Mouse (Mus musculus): ENCODE results near the gene Wdr73. TPM values are rescaled to one million over a fixed set of nuclear protein-coding genes. Genes with fewer than 3 reads are reported as not detected.

The Wdr73 gene
- polyA plus RNA-seq, 1 experiment: 12.8 TPM

- H3K4me3 ChIP-seq (ENCODE audit: extremely low read depth, insufficient read depth, insufficient read length): peak overlapping the region; percentile 63
- DNase-seq (ENCODE audit: low read depth in 1 of 2, low spot score in 2 of 2): peak; percentile 51 to 60
- peaks cover 5% of the 10 kb centered on the region; the same call in 1 of the 2 replicates for H3K4me1 ChIP-seq (ENCODE audit: control insufficient read depth, insufficient read depth, insufficient read length)
- H3K27me3 ChIP-seq (ENCODE audit: control insufficient read depth, insufficient read depth, low read length): no peaks in the 10 kb centered on the region
- TF ChIP-seq CTCF (IDR thresholded peaks at IDR 0.05; ENCODE audit: extremely low read depth, insufficient read depth, insufficient read length, insufficient replicate concordance) (no peak), POLR2A (IDR thresholded peaks at IDR 0.05; ENCODE audit: low read depth, low read length) (no peak)
- under 1% methylated on average over 13 of the region's 13 CpGs for whole genome bisulfite sequencing
- no peak overlapping the region for H3K27ac ChIP-seq (ENCODE audit: insufficient read depth, low read length)
- H3K36me3 ChIP-seq (ENCODE audit: control insufficient read depth, insufficient read depth, low read length): no peaks in the 10 kb centered on the region
Measured at GRCm38 (mm10) chr7:80860227-80860626, 40.8 kb downstream of the Wdr73 start.

DNA sequence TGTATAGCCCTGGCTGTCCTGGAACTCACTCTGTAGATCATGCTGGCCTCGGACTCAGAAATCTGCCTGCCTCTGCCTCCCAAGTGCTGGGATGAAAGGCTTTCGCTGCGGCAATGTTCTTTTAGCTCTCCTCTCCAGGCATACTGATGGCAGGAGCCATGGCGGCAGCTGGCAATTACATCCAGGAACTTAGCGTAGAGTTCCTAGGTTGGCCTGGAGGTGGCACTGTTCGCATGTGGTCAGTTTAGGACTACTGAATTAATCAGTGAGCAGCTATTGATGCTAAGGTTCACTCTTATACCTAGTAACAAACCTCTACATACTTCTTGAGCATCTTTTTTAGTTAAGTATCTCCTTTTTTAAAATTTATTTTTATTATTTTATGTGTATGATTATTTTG is 43.9 kb downstream of the Wdr73 start:
- Histone ChIP-seq H3K27me3 (ENCODE audit: control insufficient read depth, insufficient read depth, low read length) (no peaks in the 10 kb centered on the region), H3K36me3 (ENCODE audit: control insufficient read depth, insufficient read depth, low read length) (no peaks in the 10 kb centered on the region), H3K27ac (ENCODE audit: insufficient read depth, low read length) (no peak overlapping the region), H3K4me1 (ENCODE audit: control insufficient read depth, insufficient read depth, insufficient read length) (peaks cover 2% of the 10 kb centered on the region; the same call in 1 of the 2 replicates), H3K4me3 (ENCODE audit: extremely low read depth, insufficient read depth, insufficient read length) (no peak overlapping the region)
- DNase-seq (ENCODE audit: low read depth in 1 of 2, low spot score in 2 of 2): peak; percentile 49 to 81
- peak; percentile 78; the same call in 1 of the 2 replicates for TF ChIP-seq CTCF (IDR thresholded peaks at IDR 0.05; ENCODE audit: extremely low read depth, insufficient read depth, insufficient read length, insufficient replicate concordance)
- TF ChIP-seq POLR2A (IDR thresholded peaks at IDR 0.05; ENCODE audit: low read depth, low read length): no peak
- WGBS: 13% methylated on average over 6 of the region's 6 CpGs

- H3K4me1 ChIP-seq (ENCODE audit: control insufficient read depth, insufficient read depth, insufficient read length): peaks cover 2% of the 10 kb centered on the region; the same call in 1 of the 2 replicates
- H3K27ac ChIP-seq (ENCODE audit: insufficient read depth, low read length): no peak overlapping the region
- DNase-seq (ENCODE audit: low read depth in 1 of 2, low spot score in 2 of 2): no peak
- no peaks in the 10 kb centered on the region for H3K36me3 ChIP-seq (ENCODE audit: control insufficient read depth, insufficient read depth, low read length)
- H3K4me3 ChIP-seq (ENCODE audit: extremely low read depth, insufficient read depth, insufficient read length): no peak overlapping the region
- H3K27me3 ChIP-seq (ENCODE audit: control insufficient read depth, insufficient read depth, low read length): no peaks in the 10 kb centered on the region
- TF ChIP-seq POLR2A (IDR thresholded peaks at IDR 0.05; ENCODE audit: low read depth, low read length) (no peak), CTCF (IDR thresholded peaks at IDR 0.05; ENCODE audit: extremely low read depth, insufficient read depth, insufficient read length, insufficient replicate concordance) (no peak)
Measured at GRCm38 (mm10) chr7:80855316-80855715, 45.8 kb downstream of the Wdr73 start.

- H3K4me1 ChIP-seq (ENCODE audit: control insufficient read depth, insufficient read depth, insufficient read length): peaks cover 2% of the 10 kb centered on the region; the same call in 1 of the 2 replicates
- no peaks in the 10 kb centered on the region for H3K36me3 ChIP-seq (ENCODE audit: control insufficient read depth, insufficient read depth, low read length)
- no peak overlapping the region for H3K4me3 ChIP-seq (ENCODE audit: extremely low read depth, insufficient read depth, insufficient read length)
- WGBS: 98% methylated on average over 3 of the region's 3 CpGs
- H3K27ac ChIP-seq (ENCODE audit: insufficient read depth, low read length): no peak overlapping the region
- DNase-seq (ENCODE audit: low read depth in 1 of 2, low spot score in 2 of 2): no peak
- H3K27me3 ChIP-seq (ENCODE audit: control insufficient read depth, insufficient read depth, low read length): no peaks in the 10 kb centered on the region
- TF ChIP-seq POLR2A (IDR thresholded peaks at IDR 0.05; ENCODE audit: low read depth, low read length) (no peak), CTCF (IDR thresholded peaks at IDR 0.05; ENCODE audit: extremely low read depth, insufficient read depth, insufficient read length, insufficient replicate concordance) (no peak)
Measured at GRCm38 (mm10) chr7:80853218-80853617, 47.9 kb downstream of the Wdr73 start.

DNA sequence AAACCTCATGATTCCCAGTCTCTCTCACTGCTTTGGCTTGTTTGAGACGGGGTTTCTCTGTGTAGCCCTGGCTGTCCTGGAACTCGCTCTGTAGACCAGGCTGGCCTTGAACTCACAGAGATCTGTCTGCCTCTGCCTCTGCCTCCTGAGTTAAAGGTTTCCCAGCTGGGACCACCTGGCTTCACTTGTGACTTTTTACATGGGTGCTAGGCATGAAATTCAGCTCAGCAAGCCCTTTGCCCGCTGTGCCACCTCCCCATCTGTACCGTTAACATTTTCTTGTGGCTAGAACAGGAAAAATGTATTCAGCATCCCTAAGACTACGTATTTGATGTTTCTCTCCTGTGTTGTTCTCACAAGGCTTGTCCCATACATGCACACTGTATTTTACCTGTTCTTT is 50.5 kb downstream of the Wdr73 start:
- Histone ChIP-seq H3K36me3 (ENCODE audit: control insufficient read depth, insufficient read depth, low read length) (no peaks in the 10 kb centered on the region), H3K4me3 (ENCODE audit: extremely low read depth, insufficient read depth, insufficient read length) (no peak overlapping the region), H3K27me3 (ENCODE audit: control insufficient read depth, insufficient read depth, low read length) (no peaks in the 10 kb centered on the region), H3K4me1 (ENCODE audit: control insufficient read depth, insufficient read depth, insufficient read length) (no peaks in the 10 kb centered on the region), H3K27ac (ENCODE audit: insufficient read depth, low read length) (no peak overlapping the region)
- 71% methylated on average over 5 of the region's 5 CpGs for WGBS
- no peak for TF ChIP-seq CTCF (IDR thresholded peaks at IDR 0.05; ENCODE audit: extremely low read depth, insufficient read depth, insufficient read length, insufficient replicate concordance)
- no peak for TF ChIP-seq POLR2A (IDR thresholded peaks at IDR 0.05; ENCODE audit: low read depth, low read length)
- DNase-seq (ENCODE audit: low read depth in 1 of 2, low spot score in 2 of 2): no peak

GRCm38 (mm10) chr7:80849710-80850109 is 51.4 kb downstream of the Wdr73 start:
- Histone ChIP-seq H3K4me3 (ENCODE audit: extremely low read depth, insufficient read depth, insufficient read length) (no peak overlapping the region), H3K36me3 (ENCODE audit: control insufficient read depth, insufficient read depth, low read length) (no peaks in the 10 kb centered on the region), H3K27ac (ENCODE audit: insufficient read depth, low read length) (no peak overlapping the region), H3K4me1 (ENCODE audit: control insufficient read depth, insufficient read depth, insufficient read length) (no peaks in the 10 kb centered on the region), H3K27me3 (ENCODE audit: control insufficient read depth, insufficient read depth, low read length) (no peaks in the 10 kb centered on the region)
- WGBS: 25% methylated on average over 4 of the region's 4 CpGs
- DNase-seq (ENCODE audit: low read depth in 1 of 2, low spot score in 2 of 2): peak in 1 of 2 experiments; percentile 48
- no peak for TF ChIP-seq POLR2A (IDR thresholded peaks at IDR 0.05; ENCODE audit: low read depth, low read length)
- TF ChIP-seq CTCF (IDR thresholded peaks at IDR 0.05; ENCODE audit: extremely low read depth, insufficient read depth, insufficient read length, insufficient replicate concordance): peak; percentile 83; the same call in 1 of the 2 replicates

GRCm38 (mm10) chr7:80849267-80849666 is 51.8 kb downstream of the Wdr73 start:
- no peak for TF ChIP-seq POLR2A (IDR thresholded peaks at IDR 0.05; ENCODE audit: low read depth, low read length)
- TF ChIP-seq CTCF (IDR thresholded peaks at IDR 0.05; ENCODE audit: extremely low read depth, insufficient read depth, insufficient read length, insufficient replicate concordance): no peak
- 74% methylated on average over 2 of the region's 2 CpGs for whole genome bisulfite sequencing
- no peak overlapping the region for H3K27ac ChIP-seq (ENCODE audit: insufficient read depth, low read length)

More at GRCm38 (mm10) chr7:80849267-80849666, 51.8 kb downstream of the Wdr73 start:
- Histone ChIP-seq H3K27me3 (ENCODE audit: control insufficient read depth, insufficient read depth, low read length) (no peaks in the 10 kb centered on the region), H3K4me1 (ENCODE audit: control insufficient read depth, insufficient read depth, insufficient read length) (no peaks in the 10 kb centered on the region), H3K4me3 (ENCODE audit: extremely low read depth, insufficient read depth, insufficient read length) (no peak overlapping the region), H3K36me3 (ENCODE audit: control insufficient read depth, insufficient read depth, low read length) (no peaks in the 10 kb centered on the region)
- no peak for DNase-seq (ENCODE audit: low read depth in 1 of 2, low spot score in 2 of 2)
